Mouse (Mus musculus) kidney, postnatal 0 days (tissue): ENCODE results near the gene Plpp2. TPM values are rescaled to one million over a fixed set of nuclear protein-coding genes. Genes with fewer than 3 reads are reported as not detected.

Experiments used
- ATAC-seq: fragments of 200-750 bp; cut with Nextera tagmentation; replicated peaks from 2 replicates; pipeline ENCODE4 v1.8.0; 2017; ENCODE audit warnings: low read depth, moderate number of reproducible peaks, moderate TSS enrichment, moderate library complexity; ENCODE audit not compliant: low FRiP score
- DNase-seq: peaks from one replicate; pipeline ENCODE4 v3.0.0-alpha.2; 2016; ENCODE audit warnings: low spot score
- H3K27ac ChIP-seq: fragments of 300-500 bp; sonication (generic); 2 replicates; pipeline ENCODE4 v1.5.1; 2014; ENCODE audit warnings: mild to moderate bottlenecking
- H3K27me3 ChIP-seq: fragments of 300-500 bp; sonication (generic); 2 replicates; pipeline ENCODE4 v1.6.1; 2014; ENCODE audit warnings: low read length, mixed read lengths; ENCODE audit not compliant: insufficient read depth
- H3K36me3 ChIP-seq: fragments of 300-500 bp; sonication (generic); 2 replicates; pipeline ENCODE4 v1.6.1; 2014; ENCODE audit warnings: low read length, mixed read lengths; ENCODE audit not compliant: insufficient read depth
- H3K4me1 ChIP-seq: fragments of 300-500 bp; sonication (generic); replicated peaks from 2 replicates; pipeline ENCODE4 v1.6.1; 2014; ENCODE audit warnings: antibody characterized with exemption, low read length, mixed read lengths; ENCODE audit not compliant: insufficient read depth
- H3K4me2 ChIP-seq: fragments of 300-500 bp; sonication (generic); 2 replicates; pipeline ENCODE4 v1.6.1; 2014; ENCODE audit warnings: mild to moderate bottlenecking, low read length, moderate library complexity, mixed read lengths
- H3K4me3 ChIP-seq: fragments of 300-500 bp; sonication (generic); replicated peaks from 2 replicates; pipeline ENCODE4 v1.5.1; 2014; ENCODE audit warnings: low read depth, low read length
- H3K9ac ChIP-seq: fragments of 300-500 bp; sonication (generic); 2 replicates; pipeline ENCODE4 v1.6.1; 2014; ENCODE audit warnings: low read depth, low read length
- H3K9me3 ChIP-seq: fragments of 300-500 bp; sonication (generic); replicated peaks from 2 replicates; pipeline ENCODE4 v1.6.1; 2016; ENCODE audit warnings: low read length, inconsistent platforms, mixed read lengths
- CTCF ChIP-seq: IDR thresholded peaks from 2 replicates; pipeline ENCODE4 v1.5.1; 2016; ENCODE audit warnings: antibody characterized with exemption, low read depth, mild to moderate bottlenecking, moderate library complexity
- WGBS: fragments of 180-500 bp; shearing (Covaris S2); extraction: QIAGEN DNeasy Blood & Tissue Kit; methylation state at CpG from one replicate; pipeline ENCODE4 v1.1.7; 2014; 5-methylcytosine and 5-hydroxymethylcytosine counted together
- polyA plus RNA-seq: library from polyadenylated mRNA; unstranded; fragments of >200 nt; fragmentation: Nextera tagmentation; extraction: Ambion mirVana; gene quantifications from 2 replicates; pipeline ENCODE4 v1.2.1, GENCODE M21; 2015

Gene Plpp2
- polyA plus RNA-seq, 1 experiment from 2014 or later = 67.0 TPM

DNA sequence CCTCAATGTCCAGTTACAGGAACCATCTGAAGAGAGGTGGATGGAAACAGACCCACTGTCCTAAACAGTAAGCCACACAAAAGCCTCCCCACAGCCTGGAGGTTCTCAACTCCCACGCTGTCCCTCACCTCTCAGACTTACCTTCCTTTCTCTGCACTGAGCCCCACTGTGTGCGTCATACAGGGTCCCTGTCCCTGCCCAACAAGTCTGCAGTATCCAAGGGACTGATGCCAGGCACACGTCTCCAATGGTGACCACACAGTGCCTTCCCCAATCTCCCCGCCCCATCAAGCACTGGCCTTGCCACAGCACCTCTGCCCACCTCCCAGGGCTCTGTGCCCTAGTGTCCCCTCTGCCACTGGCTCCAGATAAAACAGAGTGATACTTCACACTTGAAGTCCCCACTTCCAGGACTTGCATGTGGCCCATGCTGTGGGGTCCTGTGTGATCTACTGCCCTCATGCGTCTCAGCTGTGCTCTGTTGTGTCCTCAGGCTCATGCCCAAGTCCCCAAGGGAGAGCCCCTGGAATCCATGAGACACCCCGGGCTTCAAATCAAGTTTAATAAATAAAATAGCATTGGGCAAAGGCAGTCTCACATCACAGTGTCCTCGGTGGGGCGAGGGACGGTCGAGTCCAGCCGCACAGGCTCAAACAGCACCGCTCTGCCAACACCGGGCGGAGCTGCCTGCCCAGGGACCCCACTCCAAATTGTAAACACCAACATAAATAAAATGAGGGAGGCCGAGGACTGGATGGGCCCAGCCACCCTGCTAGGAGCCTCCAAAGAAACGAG lies 6.3 kb upstream of the Plpp2 start:
- no peak for ATAC-seq
- peaks cover 45% of the 10 kb centered on the region for H3K36me3 ChIP-seq
- TF ChIP-seq CTCF = no peak

DNA sequence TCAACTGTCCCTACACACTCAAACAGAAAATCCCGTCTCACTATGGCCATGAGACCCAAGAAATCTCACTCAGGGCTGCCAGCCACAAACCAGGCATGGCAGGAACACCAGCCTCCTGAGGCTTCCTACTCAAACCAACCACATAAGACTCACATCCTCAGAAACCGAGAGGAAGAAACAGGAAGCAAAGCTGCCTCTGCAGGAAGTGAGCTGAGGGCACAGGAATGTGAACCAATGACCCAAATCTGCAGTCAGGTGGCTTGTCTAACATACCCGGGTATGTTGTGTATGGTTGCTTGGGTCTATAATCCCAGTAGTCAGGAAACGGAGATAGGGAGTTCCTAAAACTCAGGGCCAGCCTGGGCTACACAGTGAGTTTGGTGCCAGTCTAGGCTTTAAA lies 5.3 kb upstream of the Plpp2 start:
- H3K36me3 ChIP-seq = peaks cover 37% of the 10 kb centered on the region
- H3K27me3 ChIP-seq = no peaks in the 10 kb centered on the region
- no peak overlapping the region for H3K4me3 ChIP-seq
- H3K27ac ChIP-seq = no peak overlapping the region
- DNase-seq (peak; percentile 29), ATAC-seq (no peak)
- no peaks in the 10 kb centered on the region for H3K9me3 ChIP-seq
- H3K4me2 ChIP-seq = no peak overlapping the region
- H3K9ac ChIP-seq = no peak overlapping the region
- no peak for TF ChIP-seq CTCF
- H3K4me1 ChIP-seq = no peaks in the 10 kb centered on the region
- WGBS = 50% methylated on average over 4 of the region's 4 CpGs

More for the DNA sequence above, 6.3 kb upstream of the Plpp2 start:
- Histone ChIP-seq H3K9ac (no peak overlapping the region), H3K4me3 (no peak overlapping the region), H3K27ac (no peak overlapping the region), H3K9me3 (no peaks in the 10 kb centered on the region), H3K4me2 (no peak overlapping the region), H3K4me1 (no peaks in the 10 kb centered on the region), H3K27me3 (no peaks in the 10 kb centered on the region)
- WGBS = 92% methylated on average over 16 of the region's 16 CpGs
- DNase-seq = no peak

DNA sequence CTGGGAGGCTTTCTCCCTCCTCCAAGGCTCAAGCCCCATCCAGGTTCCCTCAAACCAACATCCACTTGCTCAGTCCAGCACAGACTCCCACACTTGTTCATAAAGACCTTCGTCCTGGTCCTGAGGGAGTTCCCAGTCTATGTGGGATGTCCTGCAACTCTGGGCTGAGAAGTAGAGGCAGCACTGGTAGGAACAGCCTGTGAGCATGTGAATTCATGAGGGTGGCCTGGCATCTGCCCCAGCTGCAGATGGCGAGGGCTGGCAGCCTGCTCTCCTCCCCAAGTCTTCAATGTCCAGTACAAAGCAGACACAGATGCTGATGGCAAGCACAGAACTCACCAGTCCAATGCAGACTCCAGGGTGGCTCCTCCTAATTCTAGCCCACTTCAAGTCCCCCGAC lies 4.7 kb upstream of the Plpp2 start:
- H3K4me3 ChIP-seq = no peak overlapping the region
- no peaks in the 10 kb centered on the region for H3K4me1 ChIP-seq
- ATAC-seq (no peak), DNase-seq (no peak)
- no peak overlapping the region for H3K9ac ChIP-seq
- 89% methylated on average over 3 of the region's 3 CpGs for WGBS
- H3K9me3 ChIP-seq = no peaks in the 10 kb centered on the region
- no peak for TF ChIP-seq CTCF
- H3K4me2 ChIP-seq = no peak overlapping the region
- H3K27me3 ChIP-seq = no peaks in the 10 kb centered on the region
- peaks cover 32% of the 10 kb centered on the region for H3K36me3 ChIP-seq
- H3K27ac ChIP-seq = no peak overlapping the region

DNA sequence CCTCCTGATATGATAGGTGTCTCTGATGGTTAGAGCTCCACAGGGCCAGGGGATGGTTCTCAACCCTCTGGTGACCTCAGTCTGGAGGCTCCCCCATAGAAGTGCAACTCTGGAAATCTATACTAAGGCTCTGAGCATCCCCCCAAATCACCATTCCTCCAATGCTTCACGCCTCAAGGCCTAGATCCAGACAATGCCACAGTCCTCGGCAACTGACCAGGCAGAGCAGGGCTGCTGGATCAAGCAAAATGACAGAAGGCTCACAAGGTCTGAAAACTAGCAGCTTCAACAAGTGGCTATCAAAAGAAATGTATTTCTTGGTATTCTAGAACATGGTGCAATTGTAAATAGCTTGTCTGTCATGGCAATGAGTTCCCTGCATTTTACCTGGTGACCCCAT lies 4.2 kb upstream of the Plpp2 start:
- H3K27ac ChIP-seq = no peak overlapping the region
- no peak for ATAC-seq
- H3K4me2 ChIP-seq = no peak overlapping the region
- H3K27me3 ChIP-seq = no peaks in the 10 kb centered on the region
- no peak for TF ChIP-seq CTCF
- no peak overlapping the region for H3K9ac ChIP-seq
- WGBS = 92% methylated on average over 2 of the region's 2 CpGs
- H3K36me3 ChIP-seq = peaks cover 28% of the 10 kb centered on the region
- peaks cover 4% of the 10 kb centered on the region; the same call in 1 of the 2 replicates for H3K4me1 ChIP-seq
- H3K4me3 ChIP-seq = no peak overlapping the region
- H3K9me3 ChIP-seq = no peaks in the 10 kb centered on the region
- no peak for DNase-seq

DNA sequence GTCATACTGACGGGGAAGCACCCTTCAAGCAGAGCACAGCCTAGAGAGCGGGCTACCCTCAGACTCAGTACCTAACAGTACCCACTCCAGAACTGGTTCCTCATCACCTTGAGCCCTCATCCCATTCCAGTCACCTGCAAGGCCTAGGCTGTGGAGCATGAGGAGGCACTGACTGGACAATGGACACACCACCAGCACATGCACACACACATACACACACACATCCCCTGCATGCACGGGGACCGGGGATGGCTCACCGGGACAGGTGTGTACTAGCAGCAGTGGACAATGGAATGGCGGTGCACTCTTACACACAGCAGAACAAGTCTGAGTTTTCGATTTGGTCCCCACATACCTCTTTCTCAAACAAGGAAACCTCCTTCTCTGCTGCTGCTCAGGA lies 3.7 kb upstream of the Plpp2 start:
- Histone ChIP-seq H3K27ac (no peak overlapping the region), H3K9me3 (no peaks in the 10 kb centered on the region), H3K4me2 (no peak overlapping the region), H3K9ac (no peak overlapping the region), H3K4me1 (peaks cover 9% of the 10 kb centered on the region), H3K4me3 (no peak overlapping the region), H3K27me3 (no peaks in the 10 kb centered on the region), H3K36me3 (peaks cover 27% of the 10 kb centered on the region)
- ATAC-seq = no peak
- WGBS = 87% methylated on average over 7 of the region's 7 CpGs
- no peak for DNase-seq
- no peak for TF ChIP-seq CTCF

DNA sequence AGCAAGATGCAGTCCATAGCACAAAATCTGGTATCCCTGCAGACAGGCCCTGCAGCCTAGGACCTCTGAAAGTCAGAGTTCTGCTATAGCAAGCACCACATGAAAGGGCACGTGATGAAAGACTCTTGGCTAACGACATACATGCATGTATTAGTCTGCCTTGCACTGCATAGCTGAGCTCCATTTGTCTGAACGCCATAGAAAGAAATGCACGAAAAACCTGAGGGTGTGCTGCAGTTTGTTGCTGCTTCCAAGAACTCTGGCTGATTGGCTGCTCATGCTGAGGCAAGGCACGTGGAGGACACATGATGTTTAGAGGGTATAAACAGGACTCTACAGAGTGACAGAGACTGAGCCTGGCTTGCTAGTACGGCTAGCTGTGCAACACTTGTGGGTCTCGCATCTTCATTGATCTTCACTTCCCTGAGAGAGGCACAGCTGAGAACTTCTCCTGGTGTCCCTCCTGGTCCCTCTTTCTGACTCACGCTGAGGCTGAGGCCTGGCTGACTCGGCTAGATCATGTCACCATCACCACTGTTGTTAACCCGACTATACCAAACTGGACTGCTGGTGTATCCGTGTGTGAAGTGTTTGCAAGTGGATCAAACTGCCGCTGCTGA lies 3.0 kb upstream of the Plpp2 start:
- DNase-seq (no peak), ATAC-seq (no peak)
- no peaks in the 10 kb centered on the region for H3K9me3 ChIP-seq
- 74% methylated on average over 12 of the region's 12 CpGs for WGBS
- TF ChIP-seq CTCF = no peak
- no peak overlapping the region for H3K4me3 ChIP-seq
- H3K27me3 ChIP-seq = no peaks in the 10 kb centered on the region
- no peak overlapping the region for H3K9ac ChIP-seq
- peaks cover 23% of the 10 kb centered on the region for H3K36me3 ChIP-seq
- H3K27ac ChIP-seq = no peak overlapping the region
- H3K4me1 ChIP-seq = peaks cover 9% of the 10 kb centered on the region
- no peak overlapping the region for H3K4me2 ChIP-seq
